In genomic region chr7:113251554-113251953, GRCm38 (mm10) we compare ENCODE assay signal across 8 mouse cellular contexts. TPM values are rescaled to one million over a fixed set of nuclear protein-coding genes. Genes with fewer than 3 reads are reported as not detected.
DNase-seq lines count a peak whose midpoint lies in the region; ATAC-seq and TF ChIP-seq lines count a peak whose summit lies in the region.
"Had no signal": no experiment of that assay in that cellular context is flagged by ENCODE, and none has a peak within 500 bp of the region (broad histone marks: within the 10 kb centered on the region; RNA-seq: fewer than 3 reads in every experiment).

No protein-coding gene starts in this region.

- H3K27ac ChIP-seq in heart, postnatal 0 days (ENCODE audit: low read depth), result peak overlapping the region; percentile 95
- H3K27ac ChIP-seq in limb, embryonic 15.5 days, result peak overlapping the region; percentile 47; the same call in 1 of the 2 replicates

- no peaks in the 10 kb centered on the region for H3K9me3 ChIP-seq in heart, postnatal 0 days (replicated peaks; ENCODE audit: control insufficient read depth, low read length)
- no peaks in the 10 kb centered on the region for H3K9me3 ChIP-seq in limb, embryonic 15.5 days

- TF ChIP-seq CTCF in heart, postnatal 0 days (IDR thresholded peaks at IDR 0.05; ENCODE audit: low read depth), result no peak

- H3K36me3 ChIP-seq in heart, postnatal 0 days (replicated peaks; ENCODE audit: control insufficient read depth, insufficient read depth, low read length), result no peaks in the 10 kb centered on the region; the same call in 1 of the 2 replicates
- no peaks in the 10 kb centered on the region for H3K36me3 ChIP-seq in limb, embryonic 15.5 days

- H3K4me2 ChIP-seq in heart, postnatal 0 days (ENCODE audit: low read depth, low read length), result peak overlapping the region; percentile 32; the same call in 1 of the 2 replicates
- no peak overlapping the region for H3K4me2 ChIP-seq in limb, embryonic 15.5 days

- H3K4me3 ChIP-seq in heart, postnatal 0 days (ENCODE audit: low read depth, low read length), result no peak overlapping the region
- H3K4me3 ChIP-seq in limb, embryonic 15.5 days, result no peak overlapping the region

- 28% methylated on average over 6 of the region's 6 CpGs for WGBS in heart, postnatal 0 days
- 62% methylated on average over 6 of the region's 6 CpGs for WGBS in limb, embryonic 15.5 days

- no peak for ATAC-seq in heart, postnatal 0 days (ENCODE audit: insufficient read depth, low read depth)
- no peak for ATAC-seq in limb, embryonic 15.5 days (ENCODE audit: insufficient number of reproducible peaks, low FRiP score, low TSS enrichment, low read depth)

- no peak for TF ChIP-seq EP300 in heart, postnatal 0 days (IDR thresholded peaks at IDR 0.05; ENCODE audit: low read depth)

- DNase-seq in heart, postnatal 0 days (ENCODE audit: low spot score), result no peak
- no peak for DNase-seq in heart, adult 11 months
- peak; percentile 65 to 70 for DNase-seq in right cerebral cortex, postnatal 10 days (ENCODE audit: low spot score in 2 of 2)
- no peak for DNase-seq in right cerebral cortex, adult 18-20 months
- DNase-seq in yolk sac, embryonic 10.5 days (ENCODE audit: low spot score), result no peak
- DNase-seq in layer of hippocampus, adult 18-20 months (ENCODE audit: low spot score in 2 of 2), result no peak
- DNase-seq: liver, postnatal 0 days had no signal

- peaks cover 40% of the 10 kb centered on the region for H3K4me1 ChIP-seq in heart, postnatal 0 days (ENCODE audit: control insufficient read depth, insufficient read depth)
- H3K4me1 ChIP-seq in limb, embryonic 15.5 days, result peaks cover 29% of the 10 kb centered on the region

- H3K9ac ChIP-seq in heart, postnatal 0 days (replicated peaks; ENCODE audit: low read depth, low read length), result no peak overlapping the region
- no peak overlapping the region for H3K9ac ChIP-seq in limb, embryonic 15.5 days
- H3K9ac ChIP-seq: liver, postnatal 0 days had no signal

- H3K27me3 ChIP-seq in heart, postnatal 0 days (ENCODE audit: control insufficient read depth, insufficient read depth, low read length), result no peaks in the 10 kb centered on the region
- H3K27me3 ChIP-seq in limb, embryonic 15.5 days, result no peaks in the 10 kb centered on the region

RNA-seq across cellular contexts. Expression of gene Arntl, which starts 44.3 kb away (rescaled TPM):
- total RNA-seq in heart, postnatal 0 days (2014; rRNA removed; ENCODE audit: low replicate concordance), result 8.0 and 9.3 TPM in 2 replicates
- polyA plus RNA-seq in heart, postnatal 0 days (2015; fragmentation: Nextera tagmentation; extraction: Ambion mirVana), result 3.7 and 4.6 TPM in 2 replicates
- polyA plus RNA-seq in limb, embryonic 15.5 days (2015; fragmentation: Nextera tagmentation; extraction: Ambion mirVana), result 6.7 and 7.5 TPM in 2 replicates
- total RNA-seq in layer of hippocampus, adult 18-20 months (2021), result 10 to 100 TPM; 40.1 TPM

Comparison
In these comparisons a context has a peak if more than half of its experiments do, and no peak if none do; other contexts are left out.
1. DNase-seq: peak in right cerebral cortex, postnatal 10 days (2 of 2); none in heart, postnatal 0 days (single experiment), heart, adult 11 months (single experiment), right cerebral cortex, adult 18-20 months (single experiment), yolk sac, embryonic 10.5 days (single experiment) and layer of hippocampus, adult 18-20 months (0 of 2).